Mouse (Mus musculus) liver, embryonic 12.5 days (tissue): ENCODE data around the gene Inhbb. TPM values are rescaled to one million over a fixed set of nuclear protein-coding genes. Genes with fewer than 3 reads are reported as not detected.

ENCODE experiments used
- polyA plus RNA-seq: library from polyadenylated mRNA; unstranded; fragments of >200 nt; fragmentation: Nextera tagmentation; extraction: Ambion mirVana; gene quantifications from 2 replicates; pipeline ENCODE4 v1.2.1, GENCODE M21; 2016

Gene Inhbb
- polyA plus RNA-seq, 1 experiment from 2014 or later, result 0.17 TPM

Other genes with a start within 250 kb of the Inhbb start
- gene Ralb, start 82.5 kb upstream of the Inhbb start, polyA plus RNA-seq, result 58.2 and 58.8 TPM in 2 replicates
- 11.6 and 11.7 TPM in 2 replicates for gene Tmem185b, start 103.9 kb upstream of the Inhbb start, polyA plus RNA-seq
- gene Epb41l5, start 226.8 kb upstream of the Inhbb start, polyA plus RNA-seq, result 16.8 and 17.2 TPM in 2 replicates